3 mouse cellular contexts compared by ENCODE assay signal in the genomic region with DNA sequence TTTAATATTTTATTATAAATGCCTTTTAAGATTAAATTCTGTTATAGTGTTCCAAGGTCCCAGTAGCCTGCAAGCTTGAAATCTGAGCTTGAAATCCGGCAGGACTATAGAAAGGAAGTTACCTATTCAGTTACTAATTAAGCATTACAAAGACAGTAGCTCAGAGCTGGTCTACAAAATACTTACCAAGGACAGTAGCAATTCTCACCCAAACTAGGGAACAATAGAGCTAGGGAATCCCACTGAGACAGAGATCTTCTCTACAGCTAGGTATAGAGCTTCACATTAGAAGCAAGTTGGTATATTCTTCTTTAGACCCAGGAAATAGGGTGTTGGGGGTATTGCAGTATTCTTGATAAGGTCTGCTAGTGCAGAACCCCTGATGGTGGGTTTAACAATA.
DNase-seq lines count a peak whose midpoint lies in the region.

No protein-coding gene starts in this region.

- DNase-seq in ES-CJ7 (ENCODE audit: low read depth, low spot score) (peak; percentile 64), R1 (ENCODE audit: low read depth, low spot score) (peak; percentile 88), ZHBTc4 (ENCODE audit: low read depth, low spot score) (peak; percentile 63)
